In the genomic region with DNA sequence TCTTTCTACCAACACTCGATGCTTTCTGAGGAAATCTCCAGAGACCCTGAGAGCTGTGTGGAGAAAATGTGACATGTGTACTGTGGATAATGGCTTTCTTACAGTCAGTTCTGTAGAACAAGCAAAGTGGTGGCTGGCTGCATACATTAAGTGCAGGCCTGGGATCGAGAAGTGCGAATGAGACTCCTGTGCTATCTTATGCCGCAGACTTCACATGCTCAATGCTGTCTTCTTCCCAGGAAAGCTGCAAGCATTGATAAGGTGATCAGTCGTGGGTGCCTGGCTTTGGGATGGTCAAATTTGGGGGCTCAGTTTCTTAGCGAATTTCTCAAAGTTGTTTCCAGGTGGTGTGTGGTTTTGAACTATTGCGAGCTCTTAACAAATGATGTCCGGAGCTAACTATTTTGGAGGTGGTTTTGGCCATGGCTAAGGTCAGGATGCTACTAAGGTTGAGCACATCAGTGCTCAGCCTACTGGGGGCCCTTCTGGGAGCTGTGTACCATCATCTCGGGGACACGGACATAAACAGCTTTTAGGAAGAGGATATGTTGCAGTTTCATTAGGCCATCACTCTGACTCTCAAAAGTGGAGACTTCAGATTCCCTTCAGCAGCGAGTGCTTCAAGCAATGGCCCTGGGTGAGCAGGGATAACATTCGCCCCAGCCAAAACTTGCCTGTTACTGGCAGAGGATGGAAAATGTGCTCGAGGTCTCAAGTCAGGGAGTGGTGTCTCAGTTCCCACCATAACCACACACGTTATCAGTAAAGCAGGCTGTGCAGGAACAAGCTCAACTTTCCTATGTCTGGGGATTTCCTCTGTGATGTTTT, we compare ENCODE assay signal across 8 mouse cellular contexts.
DNase-seq lines count a peak whose midpoint lies in the region; ATAC-seq lines count a peak whose summit lies in the region.

No protein-coding gene starts in this region.

- no peaks in the 10 kb centered on the region for H3K36me3 ChIP-seq in hindbrain, embryonic 12.5 days
- no peaks in the 10 kb centered on the region for H3K36me3 ChIP-seq in hindbrain, embryonic 14.5 days (replicated peaks; ENCODE audit: control insufficient read depth, insufficient read depth)
- H3K36me3 ChIP-seq in embryonic facial prominence, embryonic 15.5 days: no peaks in the 10 kb centered on the region

- H3K4me2 ChIP-seq in hindbrain, embryonic 12.5 days (replicated peaks): no peak overlapping the region
- no peak overlapping the region for H3K4me2 ChIP-seq in hindbrain, embryonic 14.5 days (replicated peaks)
- H3K4me2 ChIP-seq in embryonic facial prominence, embryonic 15.5 days (replicated peaks): no peak overlapping the region

- no peaks in the 10 kb centered on the region for H3K27me3 ChIP-seq in hindbrain, embryonic 12.5 days
- no peaks in the 10 kb centered on the region for H3K27me3 ChIP-seq in hindbrain, embryonic 14.5 days (ENCODE audit: control insufficient read depth, insufficient read depth, low read length)
- H3K27me3 ChIP-seq in embryonic facial prominence, embryonic 15.5 days: no peaks in the 10 kb centered on the region

- H3K9ac ChIP-seq in hindbrain, embryonic 12.5 days: no peak overlapping the region
- H3K9ac ChIP-seq in hindbrain, embryonic 14.5 days: no peak overlapping the region
- no peak overlapping the region for H3K9ac ChIP-seq in embryonic facial prominence, embryonic 15.5 days

- peak; percentile 48; the same call in 1 of the 2 replicates for ATAC-seq in hindbrain, embryonic 12.5 days (ENCODE audit: low FRiP score)
- no peak for ATAC-seq in hindbrain, embryonic 14.5 days (ENCODE audit: low FRiP score)
- no peak; the same call in 1 of the 2 replicates for ATAC-seq in embryonic facial prominence, embryonic 15.5 days (ENCODE audit: insufficient number of reproducible peaks, low FRiP score, low TSS enrichment, low read depth)

- H3K9me3 ChIP-seq in hindbrain, embryonic 12.5 days (replicated peaks): no peaks in the 10 kb centered on the region
- no peaks in the 10 kb centered on the region for H3K9me3 ChIP-seq in hindbrain, embryonic 14.5 days (ENCODE audit: control insufficient read depth, low read length)
- H3K9me3 ChIP-seq in embryonic facial prominence, embryonic 15.5 days (replicated peaks): no peaks in the 10 kb centered on the region

- H3K4me1 ChIP-seq in hindbrain, embryonic 12.5 days: peaks cover 9% of the 10 kb centered on the region; the same call in 1 of the 2 replicates
- no peaks in the 10 kb centered on the region for H3K4me1 ChIP-seq in hindbrain, embryonic 14.5 days (replicated peaks; ENCODE audit: control insufficient read depth, insufficient read depth, low read length)
- peaks cover 11% of the 10 kb centered on the region for H3K4me1 ChIP-seq in embryonic facial prominence, embryonic 15.5 days

- H3K27ac ChIP-seq in hindbrain, embryonic 12.5 days: no peak overlapping the region
- no peak overlapping the region for H3K27ac ChIP-seq in hindbrain, embryonic 14.5 days
- H3K27ac ChIP-seq in embryonic facial prominence, embryonic 15.5 days (replicated peaks): peak overlapping the region; percentile 55

- DNase-seq in hindbrain, embryonic 14.5 days (ENCODE audit: low spot score): no peak
- DNase-seq in CD4-positive helper T cell, adult 2 months (ENCODE audit: low read depth, low spot score): peak; percentile 85
- DNase-seq in liver: peak; percentile 84
- no peak for DNase-seq in gastrocnemius, adult 8-10 months (ENCODE audit: low spot score in 2 of 2)
- no peak for DNase-seq in layer of hippocampus, adult 9-11 months
- no peak for DNase-seq in adrenal gland, postnatal 25 days

- H3K4me3 ChIP-seq in hindbrain, embryonic 12.5 days: no peak overlapping the region
- no peak overlapping the region for H3K4me3 ChIP-seq in hindbrain, embryonic 14.5 days (replicated peaks; ENCODE audit: low read length)
- no peak overlapping the region for H3K4me3 ChIP-seq in embryonic facial prominence, embryonic 15.5 days (replicated peaks)

- WGBS in hindbrain, embryonic 12.5 days: 73% methylated on average over 14 of the region's 14 CpGs
- 67% methylated on average over 14 of the region's 14 CpGs for WGBS in hindbrain, embryonic 14.5 days
- WGBS in embryonic facial prominence, embryonic 15.5 days: 63% methylated on average over 14 of the region's 14 CpGs

Comparison
In these comparisons a context has a peak if more than half of its experiments do, and no peak if none do; other contexts are left out.
1. DNase-seq: peak in CD4-positive helper T cell, adult 2 months (single experiment) and liver (single experiment); none in hindbrain, embryonic 14.5 days (single experiment), gastrocnemius, adult 8-10 months (0 of 2), layer of hippocampus, adult 9-11 months (single experiment) and adrenal gland, postnatal 25 days (single experiment).